Mouse (Mus musculus): ENCODE measurements around the gene Map2.

- no peak for TF ChIP-seq CTCF (IDR thresholded peaks at IDR 0.05; ENCODE audit: low read depth)
- no peak for TF ChIP-seq EP300 (IDR thresholded peaks at IDR 0.05; ENCODE audit: low read depth)
Measured at GRCm38 (mm10) chr1:66351366-66351765, 176.3 kb downstream of the Map2 start.
